Mouse (Mus musculus): ENCODE data around the gene C1qc.

GRCm38 (mm10) chr4:136898084-136898598 lies 5.3 kb upstream of the C1qc start:
- no peak for TF ChIP-seq CTCF (IDR thresholded peaks at IDR 0.05; ENCODE audit: low read depth, low read length)
- no peak for TF ChIP-seq POLR2A (IDR thresholded peaks at IDR 0.05; ENCODE audit: extremely low read depth, insufficient read depth, low read length)

All from liver, adult 2 months (tissue).